Mouse (Mus musculus): Measurements from ENCODE around the gene Tmem51.

Gene Tmem51

DNA sequence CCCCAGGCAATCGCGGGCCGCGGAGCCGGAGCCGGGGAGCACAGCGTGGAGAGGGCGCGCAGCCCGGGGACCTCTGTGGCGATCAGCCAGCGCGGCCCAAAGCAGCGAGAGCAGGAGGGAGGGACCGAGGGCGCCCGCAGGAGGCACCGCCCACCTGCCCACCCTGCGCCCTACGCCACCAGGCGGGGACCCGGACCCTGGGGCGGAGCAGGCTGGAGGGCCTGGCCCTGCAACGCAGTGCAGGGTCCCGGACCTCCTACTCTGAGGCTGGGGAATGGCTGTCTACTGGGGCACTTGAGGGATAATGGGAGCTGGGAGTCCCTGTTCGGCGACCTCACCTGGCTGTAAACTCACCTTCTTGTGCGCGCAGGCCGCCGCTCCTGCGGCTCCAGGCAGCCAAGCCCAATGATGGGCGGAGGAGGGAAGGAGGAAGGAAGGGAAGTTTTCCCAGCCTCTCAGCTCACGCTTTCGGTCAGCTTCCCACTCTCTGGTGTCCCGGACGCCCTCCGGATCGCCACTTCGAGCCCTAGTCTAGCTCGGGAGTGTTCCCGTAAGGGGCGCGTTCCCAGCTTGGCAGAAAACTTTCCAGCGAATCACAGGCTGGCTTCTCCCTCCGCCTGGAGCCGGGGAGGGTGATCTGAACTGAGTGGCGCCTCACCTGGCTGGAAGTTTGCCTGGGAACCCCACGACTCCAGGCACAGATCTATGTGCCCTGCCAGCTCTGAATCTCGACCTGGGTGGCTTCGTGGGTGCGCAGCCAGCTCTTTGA lies at the start of gene Tmem51:
Tmem51 (minus strand) TSS at position 174 of the 769 bp plus-strand sequence.
- peak; percentile 65 to 70 for DNase-seq (ENCODE audit: low spot score in 2 of 2)

DNA sequence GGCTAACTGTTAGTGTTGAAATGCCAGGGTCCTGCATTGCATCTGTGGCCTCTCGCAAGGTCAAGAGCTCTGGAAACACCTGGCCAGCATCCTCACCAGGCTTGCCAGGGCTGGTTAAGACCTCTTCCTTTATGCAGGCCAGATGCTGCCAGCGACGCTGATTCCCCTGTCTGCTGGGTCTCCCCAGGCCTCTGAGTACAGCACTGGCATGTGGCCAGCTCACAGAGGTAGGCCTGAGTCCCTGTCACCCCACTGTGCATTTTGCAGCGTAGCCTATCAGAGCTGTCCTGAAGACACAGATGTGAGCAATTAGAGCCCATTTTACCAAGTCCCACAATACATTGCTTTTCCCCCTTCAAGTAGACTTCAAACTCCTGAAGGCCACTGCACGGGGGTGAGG lies 46.1 kb upstream of the Tmem51 start:
- no peak for DNase-seq (ENCODE audit: low spot score in 2 of 2)

DNA sequence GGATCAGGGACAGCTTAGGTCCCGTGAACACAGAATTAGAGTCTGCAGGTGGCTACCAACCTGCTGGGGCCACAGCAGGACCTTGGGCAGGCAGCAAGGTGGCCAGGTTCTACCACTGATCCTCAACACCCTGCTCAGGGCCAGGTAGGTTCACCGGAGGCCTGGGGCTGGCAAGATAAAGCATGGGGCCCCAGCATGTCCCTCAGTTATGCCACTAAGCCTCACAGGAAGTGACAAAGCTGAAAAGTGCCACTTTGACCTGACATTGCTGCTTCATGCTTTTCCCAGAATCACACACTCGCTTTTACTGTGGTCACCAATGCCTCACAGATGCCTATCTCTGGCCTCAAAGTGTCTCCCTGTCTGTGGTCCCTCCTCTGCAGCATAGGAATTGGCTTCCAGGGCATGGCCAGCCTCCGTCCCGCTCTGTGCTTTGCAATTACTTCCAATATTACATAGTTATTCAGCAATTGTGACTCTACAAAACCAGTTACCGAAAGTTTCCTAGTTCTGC lies 43.2 kb upstream of the Tmem51 start:
- no peak for DNase-seq (ENCODE audit: low spot score in 2 of 2)

DNA sequence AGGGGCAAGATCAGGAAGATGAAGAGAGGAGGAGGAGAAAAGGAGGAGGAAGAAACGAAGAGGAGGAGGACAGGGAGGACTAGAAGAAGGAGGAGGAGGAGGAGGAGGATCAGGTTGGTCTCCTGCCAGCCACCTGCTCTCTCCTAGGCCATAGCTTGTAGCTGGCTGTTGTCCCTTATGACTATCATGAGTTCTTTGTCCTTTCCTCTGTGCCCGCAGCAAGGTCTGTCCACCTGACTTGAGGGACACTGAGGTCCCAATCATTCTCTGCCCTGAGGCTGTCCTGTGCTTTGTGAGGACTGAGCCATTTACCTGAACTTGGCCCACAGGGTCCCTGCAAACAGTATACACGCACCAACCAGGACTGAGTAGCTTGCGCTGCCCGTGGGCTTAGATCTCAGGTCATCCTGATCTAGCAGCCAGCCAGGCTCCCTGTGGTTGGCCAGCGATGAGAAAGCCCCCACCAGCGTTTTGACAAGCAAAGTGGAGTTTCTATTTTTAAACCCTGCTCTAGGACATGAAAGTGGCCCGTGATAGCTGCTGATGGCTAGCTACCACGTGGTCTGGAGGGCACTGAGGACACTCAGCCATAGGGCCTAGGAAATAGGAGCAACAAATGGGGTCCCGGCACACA lies 42.7 kb upstream of the Tmem51 start:
- no peak for DNase-seq (ENCODE audit: low spot score in 2 of 2)

DNA sequence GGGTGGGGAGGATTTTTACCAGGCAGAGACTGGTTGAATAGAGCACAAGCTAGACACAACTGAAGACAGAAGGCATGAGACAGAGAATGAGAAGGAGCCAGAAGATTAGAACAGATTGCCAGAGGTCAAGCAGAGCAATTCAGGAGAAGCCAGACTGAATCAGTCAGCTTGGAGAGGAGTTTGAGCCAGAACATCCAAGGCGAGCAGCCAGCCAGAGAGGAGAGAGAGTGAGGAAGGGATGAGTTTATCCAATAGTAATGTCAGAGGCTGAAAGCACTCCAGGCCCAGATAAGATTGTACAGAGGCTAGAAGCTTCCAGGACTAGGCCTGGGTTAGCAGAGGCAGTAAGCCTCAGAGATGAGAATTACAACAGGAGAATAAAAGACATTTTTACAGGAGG lies 37.1 kb upstream of the Tmem51 start:
- no peak for DNase-seq (ENCODE audit: low spot score in 2 of 2)

DNA sequence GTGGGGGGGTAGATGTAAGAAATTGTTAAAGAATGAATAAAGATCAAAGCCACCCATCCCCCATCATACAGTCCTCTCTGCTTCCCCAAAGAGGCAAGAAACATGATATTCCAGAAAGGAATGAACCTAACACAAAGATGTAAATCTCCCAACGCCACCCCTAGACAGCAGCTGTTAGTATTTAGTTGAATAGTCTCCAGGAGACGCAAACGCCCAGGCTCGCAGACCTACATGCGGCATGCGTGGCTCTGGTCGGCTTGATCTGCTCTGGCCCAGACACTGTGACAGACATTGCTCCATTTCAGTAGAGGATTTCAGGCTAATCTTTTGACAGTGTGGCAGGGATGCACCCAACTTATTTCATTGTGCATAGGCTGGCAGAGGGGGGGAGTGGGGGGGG lies 34.4 kb upstream of the Tmem51 start:
- DNase-seq (ENCODE audit: low spot score in 2 of 2) = no peak

DNA sequence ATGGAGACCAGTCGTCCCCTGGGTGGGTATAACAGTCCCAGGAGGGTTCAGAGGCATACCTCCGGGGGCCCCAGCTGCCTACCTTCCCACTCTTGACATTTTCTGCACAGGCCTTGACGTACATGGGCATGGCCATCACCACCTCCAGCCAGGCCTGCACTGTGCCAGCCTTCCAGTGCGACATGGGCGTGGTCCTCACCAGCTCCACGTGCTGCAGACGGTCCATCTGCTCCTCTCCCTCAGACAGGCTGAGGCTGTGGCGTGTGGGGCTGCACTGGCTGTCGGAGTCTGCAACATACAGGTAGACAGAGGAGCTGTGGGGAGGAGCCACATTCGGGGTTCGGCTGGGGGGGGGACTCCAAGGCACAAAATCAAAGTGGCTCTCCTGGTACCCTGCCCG lies 33.9 kb upstream of the Tmem51 start:
- DNase-seq (ENCODE audit: low spot score in 2 of 2) = no peak

DNA sequence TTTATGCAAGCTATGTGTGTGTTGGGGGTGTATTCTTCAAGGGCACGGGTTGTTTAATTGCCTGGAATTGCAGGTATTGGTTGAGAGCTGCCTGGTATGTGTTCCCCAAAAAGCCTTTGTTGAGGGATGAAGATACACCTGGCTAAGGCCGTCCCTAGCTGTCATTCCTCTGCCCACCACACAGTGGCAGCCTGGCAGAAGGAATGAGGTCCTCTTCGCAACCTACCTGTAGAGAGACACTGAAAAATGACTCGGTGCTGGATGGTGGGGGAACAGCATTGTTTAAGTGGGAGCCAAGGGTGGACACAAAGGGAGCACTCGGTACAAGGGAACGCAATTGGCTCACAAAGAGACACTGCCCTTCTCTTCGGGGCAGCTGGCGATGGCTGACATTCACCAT lies 29.2 kb upstream of the Tmem51 start:
- no peak for DNase-seq (ENCODE audit: low spot score in 2 of 2)

DNA sequence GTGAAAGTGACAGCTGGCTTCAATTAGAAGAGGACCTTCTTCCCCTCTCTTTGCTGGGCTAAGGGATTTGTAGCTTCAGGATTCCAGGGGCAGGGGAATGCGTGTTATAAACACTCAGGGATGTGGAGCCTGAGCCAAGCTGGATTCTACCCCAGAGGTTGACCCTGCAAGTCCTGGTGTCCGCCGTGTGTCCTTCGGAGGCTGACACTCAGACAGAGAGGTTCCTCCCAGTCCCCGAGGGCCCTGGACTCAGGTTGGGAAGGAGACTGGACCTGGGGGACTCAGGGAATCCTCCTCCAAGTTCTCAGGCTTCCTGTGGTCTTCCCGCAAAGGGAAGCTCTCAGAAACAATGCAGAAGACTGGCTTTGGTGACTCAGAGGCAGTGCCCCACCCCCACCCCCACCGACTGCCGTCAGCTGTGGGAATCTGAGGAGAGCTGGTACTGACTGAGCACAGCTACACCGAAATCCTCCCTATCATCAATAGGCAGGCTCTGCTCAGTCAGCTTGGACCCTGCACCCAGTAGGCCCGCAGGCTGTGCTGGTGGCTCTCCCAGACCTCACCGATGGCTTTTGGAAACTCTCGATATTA lies 19.1 kb upstream of the Tmem51 start:
- DNase-seq (ENCODE audit: low spot score in 2 of 2) = no peak

DNA sequence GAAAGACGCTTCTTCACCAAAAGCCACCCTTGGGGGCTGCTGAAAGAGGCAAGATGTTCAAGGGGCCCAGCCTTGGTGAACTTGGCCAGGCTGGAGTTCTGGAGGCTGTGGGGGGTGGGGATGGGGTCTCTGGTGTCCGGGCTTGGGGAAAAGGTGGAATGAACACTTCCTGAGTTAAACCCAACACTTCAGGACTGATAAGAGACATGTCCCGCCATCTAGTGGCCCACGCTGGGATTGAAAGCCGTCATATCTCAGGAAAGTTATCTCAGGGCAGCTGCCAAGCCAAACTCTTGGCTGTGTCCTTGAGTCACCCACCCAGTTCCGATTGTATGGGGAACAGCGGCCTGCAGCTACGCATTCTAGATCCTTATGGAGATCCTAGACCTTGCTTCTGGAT lies 14.2 kb upstream of the Tmem51 start:
- peak in 1 of 2 experiments; percentile 69 for DNase-seq (ENCODE audit: low spot score in 2 of 2)

DNA sequence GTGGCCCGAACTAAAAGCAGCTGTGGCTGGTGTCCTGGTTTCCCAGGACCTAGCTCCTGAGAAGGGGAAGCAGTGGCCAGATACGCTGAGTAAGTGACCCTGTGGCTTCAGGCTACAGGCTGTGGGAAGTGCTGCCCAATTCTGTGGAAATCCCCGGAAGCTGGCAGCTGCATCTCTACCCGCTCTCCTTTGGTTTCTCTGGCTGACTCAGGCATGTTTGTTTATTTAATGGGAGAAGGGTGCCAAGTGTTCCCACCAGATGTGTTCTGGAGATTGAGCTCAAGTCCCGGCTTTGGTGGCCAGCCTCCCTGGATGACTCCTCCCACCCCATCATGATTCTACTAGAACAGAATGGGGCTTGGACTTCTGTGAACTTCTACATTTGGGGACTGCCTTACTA lies 13.8 kb upstream of the Tmem51 start:
- peak in 1 of 2 experiments; percentile 35 for DNase-seq (ENCODE audit: low spot score in 2 of 2)

DNA sequence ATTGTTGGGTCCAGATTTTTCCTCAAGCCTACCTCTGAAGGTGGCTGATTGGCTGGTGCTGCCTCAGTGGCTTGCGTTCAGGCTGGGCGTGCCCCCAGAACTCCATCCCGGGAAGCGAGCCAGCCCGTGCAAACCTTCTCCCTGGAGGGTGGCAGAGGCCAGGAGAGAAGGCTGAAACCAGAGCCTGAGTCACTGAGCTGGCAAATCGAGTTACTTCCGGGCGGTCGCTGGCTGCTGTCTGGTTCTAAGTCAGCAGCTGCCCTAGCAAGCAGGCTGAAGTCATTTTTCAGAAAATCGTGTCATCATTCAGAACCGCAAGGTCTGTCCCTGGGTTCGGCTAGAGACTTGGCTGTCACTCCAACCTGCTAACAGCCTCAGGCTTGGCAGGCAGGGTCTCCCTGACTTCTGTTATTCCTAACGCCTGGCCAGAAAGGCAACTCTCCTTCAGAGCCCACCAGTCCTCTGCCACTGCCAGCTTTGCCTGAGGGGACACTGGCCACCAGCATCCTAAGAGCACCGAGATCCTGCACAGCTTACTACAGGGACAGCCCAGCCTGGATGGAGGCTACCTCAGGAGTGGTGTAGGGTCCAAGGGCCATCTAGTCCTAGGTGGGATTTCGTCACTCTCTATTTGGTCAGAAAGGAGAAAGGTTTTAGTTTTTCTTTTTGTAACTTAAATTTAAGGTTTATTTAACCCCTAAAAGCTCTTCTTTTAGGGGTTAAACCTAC lies 11.6 kb upstream of the Tmem51 start:
- peak in 1 of 2 experiments; percentile 74 for DNase-seq (ENCODE audit: low spot score in 2 of 2)

DNA sequence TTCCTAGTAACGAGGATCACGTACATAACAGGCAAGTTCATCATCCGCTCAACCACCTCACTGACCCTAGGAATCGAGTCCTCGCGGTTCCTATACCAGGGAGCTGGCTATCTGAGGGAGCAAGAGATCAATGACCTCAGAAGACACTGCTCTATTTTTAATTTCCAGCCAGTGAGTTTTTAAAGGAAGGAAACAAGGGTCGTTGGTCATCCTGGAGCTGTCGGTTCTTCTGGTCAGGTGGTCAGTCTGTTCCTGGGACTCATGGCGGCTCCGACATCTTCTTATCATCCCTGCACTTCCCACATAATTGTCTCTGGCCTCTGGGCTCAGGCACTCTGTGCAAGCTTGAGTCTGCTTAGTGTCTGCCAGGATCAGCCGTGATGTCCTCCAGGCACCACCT lies 10.3 kb upstream of the Tmem51 start:
- DNase-seq (ENCODE audit: low spot score in 2 of 2) = no peak

DNA sequence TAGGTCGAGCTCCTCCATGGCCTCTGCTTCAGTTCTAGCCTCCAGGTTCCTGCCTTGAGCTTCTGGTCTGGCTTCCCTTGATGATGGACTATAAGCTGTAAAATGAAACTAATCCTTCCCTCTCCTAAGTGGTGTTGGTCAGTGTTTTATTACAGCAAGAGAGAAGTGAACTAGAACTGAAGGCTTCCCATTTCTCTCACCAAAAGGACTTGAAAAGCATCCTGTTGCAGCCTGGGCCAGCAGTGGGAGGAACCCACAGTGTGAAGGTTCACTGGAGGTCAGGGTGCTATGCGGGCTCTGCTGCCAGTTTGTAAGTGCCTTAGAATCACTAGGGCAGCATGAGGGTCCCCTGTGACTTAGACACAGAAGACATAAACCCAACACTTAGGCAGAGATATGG lies 7.0 kb upstream of the Tmem51 start:
- no peak for DNase-seq (ENCODE audit: low spot score in 2 of 2)

DNA sequence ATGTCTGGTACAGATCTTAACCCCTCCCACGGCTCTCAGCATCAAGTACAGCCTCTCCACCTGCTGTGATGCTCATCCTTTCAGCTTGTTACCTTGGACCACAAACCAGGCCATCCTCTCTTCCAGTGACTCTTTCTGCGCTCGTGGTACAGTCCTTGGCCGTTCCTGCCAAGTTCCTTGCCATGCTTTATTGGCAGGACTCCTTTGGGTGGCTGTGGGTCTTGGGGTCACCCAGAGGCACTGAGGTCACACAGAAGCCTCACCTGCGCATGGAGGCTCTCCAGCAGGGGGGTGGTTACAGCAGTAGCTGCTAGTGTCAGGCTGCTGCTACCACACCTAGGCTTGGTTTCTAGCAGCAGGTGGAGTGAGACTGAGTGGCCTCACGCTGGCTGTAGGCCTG lies 5.9 kb upstream of the Tmem51 start:
- no peak for DNase-seq (ENCODE audit: low spot score in 2 of 2)

DNA sequence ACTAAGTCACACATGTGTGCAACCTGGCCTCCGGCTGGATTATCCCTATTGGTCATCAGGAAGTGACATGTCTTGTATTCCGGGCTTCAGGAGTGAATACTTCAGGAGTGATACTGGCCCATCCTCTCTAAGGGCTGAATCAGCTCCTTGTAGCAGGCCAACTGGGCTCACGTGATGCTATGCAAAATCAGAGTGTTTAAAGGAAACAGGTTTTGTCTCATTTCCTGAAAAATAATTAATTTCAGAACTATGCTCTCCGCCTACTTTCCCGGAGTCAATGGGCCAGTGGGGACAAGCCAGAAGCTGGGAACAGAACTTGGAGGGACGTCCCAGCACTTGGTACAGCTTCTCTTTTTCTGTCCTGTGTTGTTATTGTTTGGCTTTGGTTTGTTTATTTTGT lies 4.7 kb upstream of the Tmem51 start:
- DNase-seq (ENCODE audit: low spot score in 2 of 2) = no peak

DNA sequence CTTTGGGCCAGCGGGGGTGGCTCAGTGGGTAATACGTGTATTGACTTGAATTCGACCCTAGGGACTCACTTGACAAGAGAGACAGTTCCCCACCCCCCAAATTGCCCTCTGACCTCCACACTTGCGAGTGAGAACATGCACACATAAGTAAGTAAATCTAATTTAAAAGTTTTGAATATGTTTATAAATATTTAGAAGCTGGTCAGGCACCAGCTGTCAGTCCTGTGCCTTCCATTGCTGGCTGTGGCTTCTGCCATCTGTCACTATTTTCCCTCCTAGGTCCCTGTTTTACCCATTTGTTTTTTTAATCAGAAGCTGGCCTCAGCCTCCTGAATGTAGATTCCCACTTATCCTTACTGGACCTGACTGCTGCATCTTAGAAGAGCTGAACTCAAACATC lies 4.3 kb upstream of the Tmem51 start:
- no peak for DNase-seq (ENCODE audit: low spot score in 2 of 2)

DNA sequence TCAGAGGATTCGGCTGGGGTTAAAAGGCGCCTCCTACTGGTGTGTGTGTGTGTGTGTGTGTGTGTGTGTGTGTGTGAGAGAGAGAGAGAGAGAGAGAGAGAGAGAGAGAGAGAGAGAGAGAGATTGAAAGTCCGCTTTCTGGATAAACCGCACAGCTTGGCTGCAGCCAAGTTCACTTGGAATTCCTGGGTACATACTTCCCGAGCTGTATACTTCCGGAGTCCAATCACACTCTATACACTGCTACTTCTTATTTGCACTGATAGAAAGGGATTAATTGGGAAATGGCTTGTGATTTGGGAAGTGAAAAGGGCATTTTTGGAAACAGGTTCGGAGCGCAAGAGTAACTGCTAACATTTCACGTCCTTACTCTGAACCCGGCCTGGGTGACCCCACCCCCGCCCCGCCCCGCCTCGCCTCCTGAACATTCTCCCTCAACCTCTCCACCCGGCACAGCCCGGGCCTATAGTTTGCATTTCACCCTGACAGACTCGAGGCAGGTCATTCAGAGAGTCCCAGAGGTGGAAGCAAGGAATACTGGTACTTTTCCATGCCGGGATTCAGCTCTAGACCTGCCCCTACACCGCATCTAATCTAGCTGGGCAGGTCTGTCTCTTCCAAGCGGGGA lies 946 bp upstream of the Tmem51 start:
- DNase-seq (ENCODE audit: low spot score in 2 of 2) = no peak

DNA sequence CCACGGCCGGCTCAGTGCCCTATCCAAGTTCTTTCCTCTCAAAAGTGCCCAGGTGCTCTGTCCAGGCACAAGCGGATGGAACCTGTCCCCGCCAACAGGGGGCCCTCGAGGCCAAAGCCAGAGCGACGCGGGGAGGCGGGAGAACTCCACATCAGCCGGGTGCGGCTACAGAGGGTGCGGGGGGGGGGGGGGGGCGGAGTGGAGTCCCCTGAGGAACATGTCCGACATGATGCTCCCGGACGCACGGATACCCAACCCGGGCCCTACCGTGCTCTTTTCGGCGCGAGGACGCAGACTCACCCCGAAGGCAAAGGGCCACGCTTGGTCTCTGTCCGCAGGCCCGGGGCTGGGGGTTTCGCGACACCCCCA lies 358 bp downstream of the Tmem51 start:
- DNase-seq (ENCODE audit: low spot score in 2 of 2) = peak; percentile 70 to 82

DNA sequence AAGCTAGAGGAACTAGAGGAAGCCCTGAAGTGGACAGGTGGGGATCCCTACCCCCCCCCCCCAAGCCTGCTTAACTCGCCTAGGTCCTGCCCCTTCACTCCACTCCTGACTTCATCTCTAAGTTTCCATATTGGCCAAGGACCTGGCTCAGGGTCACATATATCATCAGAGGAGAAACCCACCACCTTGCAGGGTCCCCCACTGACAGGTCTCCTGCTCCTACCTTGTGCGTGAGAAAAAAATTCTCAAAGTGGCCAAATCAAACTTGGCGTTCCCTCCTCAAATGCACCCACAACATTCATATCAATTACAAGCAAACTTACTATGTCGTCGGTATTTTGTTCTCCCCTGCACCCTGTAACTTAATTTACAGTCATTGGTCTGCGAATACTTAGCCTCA lies 911 bp downstream of the Tmem51 start:
- DNase-seq (ENCODE audit: low spot score in 2 of 2) = no peak

DNA sequence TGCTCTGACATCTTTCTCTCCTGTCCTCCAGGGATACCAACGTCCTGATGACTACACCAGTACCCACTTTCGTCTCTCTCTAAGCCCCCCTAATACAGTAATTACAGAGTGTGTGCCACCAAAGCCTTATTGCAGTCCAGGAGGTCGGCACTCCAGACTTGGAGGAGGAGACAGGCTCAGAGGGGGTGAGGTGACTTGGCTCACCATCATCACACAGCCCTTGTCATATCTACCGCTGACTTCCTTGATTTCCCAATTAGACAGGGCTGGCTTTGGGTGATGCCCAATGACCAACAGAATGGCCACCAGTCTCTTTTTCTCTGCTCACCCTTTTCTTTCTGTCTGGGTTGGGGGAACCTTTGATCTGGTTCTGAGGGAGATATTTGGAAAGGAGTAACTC lies 1.4 kb downstream of the Tmem51 start:
- no peak for DNase-seq (ENCODE audit: low spot score in 2 of 2)
